In genomic region chr13:13471334-13471757, GRCm38 (mm10) we compare ENCODE assay signal across 22 mouse cellular contexts. TPM values are rescaled to one million over a fixed set of nuclear protein-coding genes. Genes with fewer than 3 reads are reported as not detected.
DNase-seq lines count a peak whose midpoint lies in the region; ATAC-seq and TF ChIP-seq lines count a peak whose summit lies in the region.
"Had no signal": no experiment of that assay in that cellular context is flagged by ENCODE, and none has a peak within 500 bp of the region (broad histone marks: within the 10 kb centered on the region; RNA-seq: fewer than 3 reads in every experiment).

No protein-coding gene starts in this region.

- TF ChIP-seq CTCF in kidney, postnatal 0 days (IDR thresholded peaks at IDR 0.05; ENCODE audit: low read depth): no peak
- no peak for TF ChIP-seq CTCF in lung, postnatal 0 days (IDR thresholded peaks at IDR 0.05)
- no peak for TF ChIP-seq CTCF in lung, adult 2 months (IDR thresholded peaks at IDR 0.05; ENCODE audit: insufficient read depth, low read length)

- no peaks in the 10 kb centered on the region for H3K27me3 ChIP-seq in kidney, postnatal 0 days (ENCODE audit: insufficient read depth, low read length)
- H3K27me3 ChIP-seq in lung, postnatal 0 days (replicated peaks; ENCODE audit: insufficient read depth, low read length): no peaks in the 10 kb centered on the region
- H3K27me3 ChIP-seq: kidney, embryonic 15.5 days; limb, embryonic 12.5 days; midbrain, embryonic 13.5 days had no signal

- no peak for TF ChIP-seq POLR2A in lung, adult 2 months (IDR thresholded peaks at IDR 0.05; ENCODE audit: borderline replicate concordance, extremely low read depth, low read depth, low read length)

- WGBS in kidney, postnatal 0 days: 56% methylated on average over 3 of the region's 3 CpGs
- WGBS in lung, postnatal 0 days: 41% methylated on average over 3 of the region's 3 CpGs
- WGBS in lung, adult 2 months: 23% methylated on average over 3 of the region's 3 CpGs

- H3K36me3 ChIP-seq in kidney, postnatal 0 days (ENCODE audit: insufficient read depth, low read length): 0 out of 2 replicates have a peak, but pooled peaks cover 6% of the 10 kb centered on the region
- H3K36me3 ChIP-seq in lung, postnatal 0 days (ENCODE audit: insufficient read depth, low read length): 0 out of 2 replicates have a peak, but pooled peaks cover 10% of the 10 kb centered on the region
- H3K36me3 ChIP-seq: G1E; midbrain, embryonic 13.5 days had no signal

- H3K9ac ChIP-seq in kidney, postnatal 0 days (ENCODE audit: low read depth, low read length): no peak overlapping the region
- H3K9ac ChIP-seq in lung, postnatal 0 days (replicated peaks; ENCODE audit: low read depth): no peak overlapping the region
- H3K9ac ChIP-seq: kidney, embryonic 15.5 days; limb, embryonic 12.5 days; midbrain, embryonic 13.5 days had no signal

- peak; percentile 59 for TF ChIP-seq EP300 in lung, postnatal 0 days (IDR thresholded peaks at IDR 0.05)

- no peaks in the 10 kb centered on the region for H3K4me1 ChIP-seq in kidney, postnatal 0 days (replicated peaks; ENCODE audit: insufficient read depth, low read length)
- no peaks in the 10 kb centered on the region for H3K4me1 ChIP-seq in lung, postnatal 0 days (ENCODE audit: insufficient read depth, low read depth, low read length)
- no peaks in the 10 kb centered on the region; the same call in 1 of the 2 replicates for H3K4me1 ChIP-seq in lung, adult 2 months (ENCODE audit: control insufficient read depth, insufficient read depth, low read length)
- H3K4me1 ChIP-seq: midbrain, embryonic 13.5 days had no signal

- ATAC-seq in kidney, postnatal 0 days (replicated peaks; ENCODE audit: low FRiP score, low read depth): 0 out of 2 replicates have a peak, but pooled peaks have one; percentile 20
- peak; percentile 72 for ATAC-seq in lung, postnatal 0 days
- no peak for ATAC-seq in monocyte, adult 5-6 weeks (replicated peaks; ENCODE audit: insufficient number of reproducible peaks, low FRiP score, low TSS enrichment, poor library complexity, severe bottlenecking)
- ATAC-seq: CD4-positive, CD25-positive, alpha-beta regulatory T cell, adult 4 months; midbrain, embryonic 13.5 days had no signal

- no peaks in the 10 kb centered on the region for H3K9me3 ChIP-seq in kidney, postnatal 0 days (replicated peaks; ENCODE audit: low read length)
- no peaks in the 10 kb centered on the region for H3K9me3 ChIP-seq in lung, postnatal 0 days (ENCODE audit: low read length)
- H3K9me3 ChIP-seq: embryonic facial prominence, embryonic 10.5 days; G1E; kidney, embryonic 15.5 days; limb, embryonic 12.5 days; midbrain, embryonic 13.5 days had no signal

- H3K4me3 ChIP-seq in kidney, postnatal 0 days (replicated peaks; ENCODE audit: low read depth, low read length): no peak overlapping the region
- no peak overlapping the region for H3K4me3 ChIP-seq in lung, postnatal 0 days (ENCODE audit: low read depth, low read length)
- no peak overlapping the region for H3K4me3 ChIP-seq in lung, adult 2 months (replicated peaks; ENCODE audit: extremely low read depth, low read depth, low read length)
- H3K4me3 ChIP-seq: embryonic facial prominence, embryonic 10.5 days; gastrocnemius, adult 2 months; kidney, embryonic 15.5 days; limb, embryonic 12.5 days; midbrain, embryonic 13.5 days; myocyte had no signal

- no peak for DNase-seq in kidney, postnatal 0 days (ENCODE audit: low spot score)
- DNase-seq in kidney, postnatal 25 days: no peak
- DNase-seq in lung, postnatal 0 days (ENCODE audit: low spot score): peak; percentile 63
- no peak for DNase-seq in lung, adult 2 months
- peak; percentile 36 for DNase-seq in adipocyte (ENCODE audit: low spot score)
- peak; percentile 23 for DNase-seq in telencephalon, adult 2 months (ENCODE audit: low read depth, low spot score)
- no peak for DNase-seq in cerebellum, postnatal 14 days
- DNase-seq: cerebellum, adult 8-10 months; gastrocnemius, adult 2 months; heart, postnatal 10 days; thymus, postnatal 36 days had no signal

- no peak overlapping the region for H3K4me2 ChIP-seq in kidney, postnatal 0 days (ENCODE audit: low read length)
- no peak overlapping the region for H3K4me2 ChIP-seq in lung, postnatal 0 days (replicated peaks; ENCODE audit: low read depth, low read length)
- H3K4me2 ChIP-seq: heart, embryonic 11.5 days; kidney, embryonic 15.5 days; limb, embryonic 12.5 days; midbrain, embryonic 13.5 days had no signal

- no peak overlapping the region for H3K27ac ChIP-seq in kidney, postnatal 0 days
- H3K27ac ChIP-seq in lung, postnatal 0 days (ENCODE audit: low read length): no peak overlapping the region
- H3K27ac ChIP-seq: embryonic facial prominence, embryonic 10.5 days; gastrocnemius, adult 2 months; kidney, embryonic 15.5 days; limb, embryonic 12.5 days; macrophage; midbrain, embryonic 13.5 days had no signal

RNA-seq across cellular contexts. Expression of gene Nid1, which starts 34.0 kb away (rescaled TPM):
- 90.1 and 93.8 TPM in 2 replicates for polyA plus RNA-seq in kidney, postnatal 0 days (2015; fragmentation: Nextera tagmentation; extraction: Ambion mirVana)
- polyA plus RNA-seq in lung, postnatal 0 days (2015; fragmentation: Nextera tagmentation; extraction: Ambion mirVana): 87.5 and 92.1 TPM in 2 replicates
- polyA plus RNA-seq in lung, adult 2 months (2012; rRNA removed): 94.2 and 96.7 TPM in 2 replicates
- total RNA-seq in monocyte, adult 5-6 weeks (2017): 1.8 to 8.3 TPM (median 3.0 TPM) in 3 replicates
- total RNA-seq: common myeloid progenitor, adult 5-6 weeks had no signal
- polyA plus RNA-seq: G1E had no signal

Comparison
In these comparisons a context has a peak if more than half of its experiments do, and no peak if none do; other contexts are left out.
1. DNase-seq: peak in lung, postnatal 0 days (single experiment), adipocyte (single experiment) and telencephalon, adult 2 months (single experiment); none in kidney, postnatal 0 days (single experiment), kidney, postnatal 25 days (0 of 2), lung, adult 2 months (single experiment) and cerebellum, postnatal 14 days (0 of 2).